Mouse (Mus musculus) lung, adult 2 months (tissue): Measurements from ENCODE around the gene Cacna2d3.

Experiments
- CTCF ChIP-seq: fragments of 200-500 bp; IDR thresholded peaks from 2 replicates; pipeline ENCODE4 v1.5.1; 2011; ENCODE audit warnings: mild to moderate bottlenecking, low read length, control low read depth; ENCODE audit not compliant: insufficient read depth
- POLR2A ChIP-seq: fragments of 200-500 bp; IDR thresholded peaks from 2 replicates; pipeline ENCODE4 v1.6.1; 2011; ENCODE audit warnings: low read depth, mild to moderate bottlenecking, control low read depth, low read length, borderline replicate concordance; ENCODE audit errors: extremely low read depth

GRCm38 (mm10) chr14:28915004-28915403 is 806.7 kb downstream of the Cacna2d3 start:
- TF ChIP-seq POLR2A (no peak), CTCF (no peak)
